Mouse (Mus musculus) hindbrain, embryonic 10.5 days (tissue): ENCODE results near the gene Ttc7b. TPM values are rescaled to one million over a fixed set of nuclear protein-coding genes. Genes with fewer than 3 reads are reported as not detected.

Source experiments
- DNase-seq: peaks from one replicate; pipeline ENCODE4 v3.0.0-alpha.2; 2017; ENCODE audit warnings: low spot score
- H3K27ac ChIP-seq: fragments of 300-500 bp; sonication (generic); 2 replicates; pipeline ENCODE4 v1.5.1; 2016; ENCODE audit warnings: mild to moderate bottlenecking, moderate library complexity
- H3K27me3 ChIP-seq: fragments of 300-500 bp; sonication (generic); 2 replicates; pipeline ENCODE4 v1.6.1; 2016; ENCODE audit warnings: mild to moderate bottlenecking; ENCODE audit not compliant: poor library complexity, insufficient read depth, severe bottlenecking
- H3K36me3 ChIP-seq: fragments of 300-500 bp; sonication (generic); 2 replicates; pipeline ENCODE4 v1.6.1; 2016; ENCODE audit warnings: mild to moderate bottlenecking, moderate library complexity
- H3K4me1 ChIP-seq: fragments of 300-500 bp; sonication (generic); replicated peaks from 2 replicates; pipeline ENCODE4 v1.6.1; 2016; ENCODE audit warnings: mild to moderate bottlenecking
- H3K4me3 ChIP-seq: fragments of 300-500 bp; sonication (generic); 2 replicates; pipeline ENCODE4 v1.5.1; 2016; ENCODE audit warnings: mild to moderate bottlenecking, moderate library complexity
- H3K9me3 ChIP-seq: fragments of 300-500 bp; sonication (generic); 2 replicates; pipeline ENCODE4 v1.6.1; 2016; ENCODE audit warnings: mild to moderate bottlenecking, moderate library complexity
- WGBS: fragments of 180-500 bp; shearing (Covaris S2); methylation state at CpG from one replicate; pipeline ENCODE4 v1.1.7; 2016; 5-methylcytosine and 5-hydroxymethylcytosine counted together
- polyA plus RNA-seq: library from polyadenylated mRNA; unstranded; fragments of >200 nt; fragmentation: Nextera tagmentation; extraction: Ambion mirVana; gene quantifications from 2 replicates; pipeline ENCODE4 v1.2.1, GENCODE M21; 2016

Ttc7b gene
- polyA plus RNA-seq, 1 experiment from 2014 or later, result 5.6 TPM

GRCm38 (mm10) chr12:100375801-100376200, 144.8 kb downstream of the Ttc7b start:
- Histone ChIP-seq H3K9me3 (no peaks in the 10 kb centered on the region), H3K27ac (no peak overlapping the region), H3K4me1 (no peaks in the 10 kb centered on the region), H3K36me3 (peaks cover 53% of the 10 kb centered on the region), H3K27me3 (no peaks in the 10 kb centered on the region), H3K4me3 (no peak overlapping the region)
- no peak for DNase-seq
- WGBS, result 88% methylated on average over 8 of the region's 8 CpGs

GRCm38 (mm10) chr12:100372785-100373184, 147.8 kb downstream of the Ttc7b start:
- H3K27me3 ChIP-seq, result no peaks in the 10 kb centered on the region
- H3K4me1 ChIP-seq, result no peaks in the 10 kb centered on the region
- H3K27ac ChIP-seq, result no peak overlapping the region
- DNase-seq, result no peak
- H3K4me3 ChIP-seq, result no peak overlapping the region
- 85% methylated on average over 7 of the region's 7 CpGs for WGBS
- peaks cover 76% of the 10 kb centered on the region for H3K36me3 ChIP-seq
- H3K9me3 ChIP-seq, result no peaks in the 10 kb centered on the region

- Histone ChIP-seq H3K27ac (no peak overlapping the region), H3K4me1 (no peaks in the 10 kb centered on the region), H3K4me3 (no peak overlapping the region), H3K9me3 (no peaks in the 10 kb centered on the region), H3K36me3 (peaks cover 78% of the 10 kb centered on the region), H3K27me3 (no peaks in the 10 kb centered on the region)
- 91% methylated on average over 4 of the region's 4 CpGs for WGBS
- DNase-seq, result no peak
Measured at GRCm38 (mm10) chr12:100372015-100372414, 148.6 kb downstream of the Ttc7b start.

- Histone ChIP-seq H3K4me3 (no peak overlapping the region), H3K36me3 (peaks cover 85% of the 10 kb centered on the region), H3K27ac (no peak overlapping the region), H3K9me3 (no peaks in the 10 kb centered on the region), H3K4me1 (no peaks in the 10 kb centered on the region), H3K27me3 (no peaks in the 10 kb centered on the region)
- DNase-seq, result no peak
- WGBS, result 94% methylated on average over 2 of the region's 2 CpGs
Measured at GRCm38 (mm10) chr12:100369786-100370185, 150.8 kb downstream of the Ttc7b start.

GRCm38 (mm10) chr12:100369220-100369619, 151.4 kb downstream of the Ttc7b start:
- 72% methylated on average over 3 of the region's 3 CpGs for WGBS
- H3K27ac ChIP-seq, result no peak overlapping the region
- no peak overlapping the region for H3K4me3 ChIP-seq
- H3K27me3 ChIP-seq, result no peaks in the 10 kb centered on the region
- H3K9me3 ChIP-seq, result no peaks in the 10 kb centered on the region
- no peaks in the 10 kb centered on the region for H3K4me1 ChIP-seq
- DNase-seq, result no peak
- peaks cover 85% of the 10 kb centered on the region for H3K36me3 ChIP-seq

GRCm38 (mm10) chr12:100361330-100361729, 159.3 kb downstream of the Ttc7b start:
- no peak overlapping the region for H3K27ac ChIP-seq
- H3K36me3 ChIP-seq, result peaks cover 67% of the 10 kb centered on the region

GRCm38 (mm10) chr12:100358040-100358620, 162.5 kb downstream of the Ttc7b start:
- Histone ChIP-seq H3K36me3 (peaks cover 45% of the 10 kb centered on the region), H3K9me3 (no peaks in the 10 kb centered on the region), H3K4me1 (0 out of 2 replicates have a peak, but pooled peaks cover 3% of the 10 kb centered on the region), H3K27me3 (no peaks in the 10 kb centered on the region), H3K4me3 (no peak overlapping the region), H3K27ac (no peak overlapping the region)
- 79% methylated on average over 6 of the region's 6 CpGs for WGBS
- no peak for DNase-seq

More at GRCm38 (mm10) chr12:100361330-100361729, 159.3 kb downstream of the Ttc7b start:
- Histone ChIP-seq H3K4me1 (no peaks in the 10 kb centered on the region), H3K4me3 (no peak overlapping the region), H3K9me3 (no peaks in the 10 kb centered on the region), H3K27me3 (no peaks in the 10 kb centered on the region)
- DNase-seq, result no peak
- WGBS, result 91% methylated on average over 12 of the region's 12 CpGs

- 89% methylated on average over 7 of the region's 7 CpGs for WGBS
- 0 out of 2 replicates have a peak, but pooled peaks cover 3% of the 10 kb centered on the region for H3K4me1 ChIP-seq
- no peaks in the 10 kb centered on the region for H3K9me3 ChIP-seq
- no peak overlapping the region for H3K27ac ChIP-seq
- no peaks in the 10 kb centered on the region for H3K27me3 ChIP-seq
- no peak overlapping the region for H3K4me3 ChIP-seq
- H3K36me3 ChIP-seq, result peaks cover 45% of the 10 kb centered on the region
- no peak for DNase-seq
Measured at GRCm38 (mm10) chr12:100356407-100356806, 164.2 kb downstream of the Ttc7b start.

- no peaks in the 10 kb centered on the region for H3K9me3 ChIP-seq
- 73% methylated on average over 5 of the region's 5 CpGs for WGBS
- H3K27me3 ChIP-seq, result no peaks in the 10 kb centered on the region
- H3K36me3 ChIP-seq, result peaks cover 45% of the 10 kb centered on the region
- no peak overlapping the region for H3K27ac ChIP-seq
- 0 out of 2 replicates have a peak, but pooled peaks cover 3% of the 10 kb centered on the region for H3K4me1 ChIP-seq
- H3K4me3 ChIP-seq, result no peak overlapping the region
- DNase-seq, result no peak
Measured at GRCm38 (mm10) chr12:100355565-100355964, 165.1 kb downstream of the Ttc7b start.

GRCm38 (mm10) chr12:100353954-100354353, 166.7 kb downstream of the Ttc7b start:
- H3K9me3 ChIP-seq, result no peaks in the 10 kb centered on the region
- no peak overlapping the region for H3K27ac ChIP-seq
- no peak overlapping the region for H3K4me3 ChIP-seq
- H3K27me3 ChIP-seq, result no peaks in the 10 kb centered on the region
- H3K36me3 ChIP-seq, result peaks cover 48% of the 10 kb centered on the region
- WGBS, result 86% methylated on average over 7 of the region's 7 CpGs
- no peak for DNase-seq
- 0 out of 2 replicates have a peak, but pooled peaks cover 3% of the 10 kb centered on the region for H3K4me1 ChIP-seq

- Histone ChIP-seq H3K27ac (no peak overlapping the region), H3K27me3 (no peaks in the 10 kb centered on the region), H3K36me3 (peaks cover 47% of the 10 kb centered on the region), H3K4me1 (0 out of 2 replicates have a peak, but pooled peaks cover 3% of the 10 kb centered on the region), H3K4me3 (no peak overlapping the region), H3K9me3 (no peaks in the 10 kb centered on the region)
- DNase-seq, result no peak
- WGBS, result 86% methylated on average over 16 of the region's 16 CpGs
Measured at GRCm38 (mm10) chr12:100353075-100353782, 167.4 kb downstream of the Ttc7b start.

GRCm38 (mm10) chr12:100352094-100352493, 168.5 kb downstream of the Ttc7b start:
- Histone ChIP-seq H3K4me3 (no peak overlapping the region), H3K36me3 (peaks cover 40% of the 10 kb centered on the region), H3K9me3 (no peaks in the 10 kb centered on the region), H3K27ac (no peak overlapping the region), H3K27me3 (no peaks in the 10 kb centered on the region), H3K4me1 (0 out of 2 replicates have a peak, but pooled peaks cover 3% of the 10 kb centered on the region)
- 83% methylated on average over 6 of the region's 6 CpGs for WGBS
- DNase-seq, result no peak

GRCm38 (mm10) chr12:100343554-100343953, 177.1 kb downstream of the Ttc7b start:
- Histone ChIP-seq H3K4me1 (peaks cover 36% of the 10 kb centered on the region), H3K27ac (no peak overlapping the region), H3K4me3 (no peak overlapping the region), H3K9me3 (no peaks in the 10 kb centered on the region), H3K27me3 (no peaks in the 10 kb centered on the region), H3K36me3 (0 out of 2 replicates have a peak, but pooled peaks cover 23% of the 10 kb centered on the region)
- DNase-seq, result no peak
- WGBS, result 69% methylated on average over 6 of the region's 6 CpGs
